Mouse (Mus musculus) forebrain, postnatal 0 days (tissue): ENCODE results near the gene Zfp626. TPM values are rescaled to one million over a fixed set of nuclear protein-coding genes. Genes with fewer than 3 reads are reported as not detected.

Experiments used
- polyA plus RNA-seq: library from polyadenylated mRNA; unstranded; fragments of >200 nt; fragmentation: Nextera tagmentation; extraction: Ambion mirVana; gene quantifications from 2 replicates; pipeline ENCODE4 v1.2.1, GENCODE M21; 2015
- total RNA-seq: library from RNA; depleted of rRNA; stranded (reverse); fragments of >200 nt; gene quantifications from 2 replicates; pipeline ENCODE4 v1.2.3, GENCODE M21; 2014; rRNA removed

The Zfp626 gene
- total and polyA plus RNA-seq, 2 experiments from 2014 or later = 1.1 to 9.5 TPM

Other genes starting within 250 kb of the Zfp626 start
- 61.1 and 64.2 TPM in 2 replicates for gene Akt2, start 215.6 kb upstream of the Zfp626 start, total RNA-seq
- gene Akt2, start 215.6 kb upstream of the Zfp626 start, polyA plus RNA-seq = 53.7 and 53.9 TPM in 2 replicates
- gene Ttc9b, start 153.3 kb upstream of the Zfp626 start, total RNA-seq = 95.8 and 111 TPM in 2 replicates
- gene Ttc9b, start 153.3 kb upstream of the Zfp626 start, polyA plus RNA-seq = 116 and 118 TPM in 2 replicates
- 117 and 126 TPM in 2 replicates for gene Map3k10, start 132.6 kb upstream of the Zfp626 start, total RNA-seq
- gene Map3k10, start 132.6 kb upstream of the Zfp626 start, polyA plus RNA-seq = 20.8 and 22.5 TPM in 2 replicates
- gene Zfp607b, start 117.9 kb upstream of the Zfp626 start, total RNA-seq = 8.5 and 10.6 TPM in 2 replicates
- gene Zfp607b, start 117.9 kb upstream of the Zfp626 start, polyA plus RNA-seq = 5.7 and 6.5 TPM in 2 replicates
- gene Zfp60, start 75.8 kb upstream of the Zfp626 start, total RNA-seq = 41.3 and 46.0 TPM in 2 replicates
- gene Zfp60, start 75.8 kb upstream of the Zfp626 start, polyA plus RNA-seq = 24.3 and 44.3 TPM in 2 replicates
- 10.7 and 11.6 TPM in 2 replicates for gene Zfp59, start 31.4 kb downstream of the Zfp626 start, total RNA-seq
- gene Zfp59, start 31.4 kb downstream of the Zfp626 start, polyA plus RNA-seq = 3.5 and 5.2 TPM in 2 replicates
- 2.5 and 2.8 TPM in 2 replicates for gene Zfp607a, start 50.3 kb downstream of the Zfp626 start, total RNA-seq
- 0.54 and 0.68 TPM in 2 replicates for gene Zfp607a, start 50.3 kb downstream of the Zfp626 start, polyA plus RNA-seq
- gene Zfp974, start 122.3 kb downstream of the Zfp626 start, total RNA-seq = 15.3 and 19.7 TPM in 2 replicates
- 3.2 and 5.5 TPM in 2 replicates for gene Zfp974, start 122.3 kb downstream of the Zfp626 start, polyA plus RNA-seq
- gene Zfp780b, start 172.0 kb downstream of the Zfp626 start, total RNA-seq = 28.8 and 32.2 TPM in 2 replicates
- gene Zfp780b, start 172.0 kb downstream of the Zfp626 start, polyA plus RNA-seq = 12.9 and 19.9 TPM in 2 replicates
- gene Zfp850, start 206.9 kb downstream of the Zfp626 start, total RNA-seq = 9.5 and 14.2 TPM in 2 replicates
- gene Zfp850, start 206.9 kb downstream of the Zfp626 start, polyA plus RNA-seq = 3.8 and 4.0 TPM in 2 replicates
- gene Psmc4, start 242.9 kb downstream of the Zfp626 start, total RNA-seq = 200 and 233 TPM in 2 replicates
- gene Psmc4, start 242.9 kb downstream of the Zfp626 start, polyA plus RNA-seq = 265 and 268 TPM in 2 replicates